Mouse (Mus musculus) heart, adult 2 months (tissue): ENCODE data around the gene Cln6.

Experiments
- CTCF ChIP-seq: fragments of 200-600 bp; IDR thresholded peaks from 2 replicates; pipeline ENCODE4 v1.8.1; 2022; ENCODE audit warnings: antibody characterized with exemption, mild to moderate bottlenecking, moderate library complexity
- EP300 ChIP-seq: fragments of 200-500 bp; IDR thresholded peaks from 2 replicates; pipeline ENCODE4 v1.6.1; 2011; ENCODE audit warnings: low read depth, low read length, control low read depth; ENCODE audit not compliant: insufficient read depth
- POLR2A ChIP-seq: fragments of 200-500 bp; IDR thresholded peaks from 2 replicates; pipeline ENCODE4 v1.6.1; 2011; ENCODE audit warnings: mild to moderate bottlenecking, low read depth, low read length, control low read depth; ENCODE audit not compliant: insufficient read depth

GRCm38 (mm10) chr9:62858266-62859019, 19.9 kb downstream of the Cln6 start:
- TF ChIP-seq POLR2A (no peak), CTCF (no peak), EP300 (no peak)
